Mouse (Mus musculus): ENCODE results near the gene Sar1a. TPM values are rescaled to one million over a fixed set of nuclear protein-coding genes. Genes with fewer than 3 reads are reported as not detected.

The Sar1a gene
- polyA plus RNA-seq (2012; rRNA removed), result 67.3 and 81.1 TPM in 2 replicates

GRCm38 (mm10) chr10:61680015-61680913 lies at the start of gene Sar1a:
Sar1a (plus strand) TSS chr10:61680299.

GRCm38 (mm10) chr10:61647790-61648736 lies 32.0 kb upstream of the Sar1a start, which contains the start of gene Ppa1:
Ppa1 (plus strand) TSS chr10:61648552.

GRCm38 (mm10) chr10:61694870-61695670 lies 15.0 kb downstream of the Sar1a start, which contains the start of gene Tysnd1:
Tysnd1 (plus strand) TSS chr10:61695514.

GRCm38 (mm10) chr10:61714771-61715461 lies 34.8 kb downstream of the Sar1a start, which contains the start of gene Aifm2:
Aifm2 (plus strand) TSS chr10:61715263.

Other genes starting within 250 kb of the Sar1a start
- 92.2 and 125 TPM in 2 replicates for gene Eif4ebp2, start 227.6 kb upstream of the Sar1a start, polyA plus RNA-seq (2012; rRNA removed)
- 7.2 and 9.2 TPM in 2 replicates for gene Lrrc20, start 204.5 kb upstream of the Sar1a start, polyA plus RNA-seq (2012; rRNA removed)
- gene Npffr1, start 84.8 kb upstream of the Sar1a start, polyA plus RNA-seq (2012; rRNA removed), result 0.14 and 0.18 TPM in 2 replicates
- gene Ppa1, start 31.7 kb upstream of the Sar1a start, polyA plus RNA-seq (2012; rRNA removed), result 27.7 and 28.5 TPM in 2 replicates
- 135 and 195 TPM in 2 replicates for gene Tysnd1, start 15.2 kb downstream of the Sar1a start, polyA plus RNA-seq (2012; rRNA removed)
- 39.2 and 43.4 TPM in 2 replicates for gene Aifm2, start 35.0 kb downstream of the Sar1a start, polyA plus RNA-seq (2012; rRNA removed)
- 15.5 and 19.4 TPM in 2 replicates for gene H2afy2, start 103.8 kb downstream of the Sar1a start, polyA plus RNA-seq (2012; rRNA removed)

Measured in ovary, adult 2 months (tissue).